Mouse (Mus musculus) inflammation-experienced regulatory T-cells, adult 16 weeks (primary cell): Measurements from ENCODE around the gene Olfr1358. TPM values are rescaled to one million over a fixed set of nuclear protein-coding genes. Genes with fewer than 3 reads are reported as not detected.

Source experiments
- polyA plus RNA-seq: library from polyadenylated mRNA; unstranded; fragments of 100-300 nt; shearing (Covaris generic); gene quantifications from one replicate; pipeline ENCODE4 v1.2.1, GENCODE M21; 2017

Gene Olfr1358
- polyA plus RNA-seq = not detected

GRCm38 (mm10) chr10:78517128-78517527, at the start of gene Olfr1358:
Gene Olfr1358, plus strand, starts transcription at chr10:78517428.

Other genes with a start within 250 kb of the Olfr1358 start
- gene Agpat3, start 164.9 kb upstream of the Olfr1358 start, polyA plus RNA-seq = 147 TPM
- 342 TPM for gene Rrp1, start 104.4 kb upstream of the Olfr1358 start, polyA plus RNA-seq
- gene Cstb, start 91.8 kb upstream of the Olfr1358 start, polyA plus RNA-seq = 132 TPM
- gene Pdxk, start 52.5 kb upstream of the Olfr1358 start, polyA plus RNA-seq = 20.3 TPM
- gene Ilvbl, start 56.9 kb downstream of the Olfr1358 start, polyA plus RNA-seq = 106 TPM
- gene Syde1, start 74.5 kb downstream of the Olfr1358 start, polyA plus RNA-seq = 1.0 TPM
- gene Olfr1357, start 100.6 kb downstream of the Olfr1358 start, polyA plus RNA-seq = not detected
- gene Casp14, start 200.9 kb downstream of the Olfr1358 start, polyA plus RNA-seq = not detected
- not detected for gene Ccdc105, start 235.6 kb downstream of the Olfr1358 start, polyA plus RNA-seq